Mouse (Mus musculus): Measurements from ENCODE around the gene Dscam. TPM values are rescaled to one million over a fixed set of nuclear protein-coding genes. Genes with fewer than 3 reads are reported as not detected.

The Dscam gene
- polyA plus RNA-seq, 1 experiment from 2014 or later, result 0.11 TPM

DNA sequence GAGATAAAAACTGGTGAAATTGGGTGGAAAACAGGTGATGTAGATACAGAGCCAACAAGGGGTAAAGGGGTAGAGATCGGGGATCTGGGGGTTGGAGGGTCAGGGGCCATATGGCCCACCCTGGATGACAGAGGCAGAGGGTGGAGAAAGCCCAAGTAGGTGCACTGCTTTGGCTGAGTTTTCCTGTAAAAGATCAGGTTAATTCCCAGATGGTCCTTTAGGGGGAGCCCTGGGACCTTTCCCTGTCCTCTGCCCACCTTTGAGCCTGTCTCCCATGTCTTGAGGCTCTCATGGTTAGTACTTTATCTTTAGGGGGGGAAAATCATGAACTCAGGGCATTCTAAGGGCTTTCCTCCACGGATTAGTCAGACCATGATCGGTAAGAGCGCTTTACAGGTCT, 318.2 kb downstream of the Dscam start:
- Histone ChIP-seq H3K4me1 (no peaks in the 10 kb centered on the region), H3K4me2 (no peak overlapping the region), H3K4me3 (no peak overlapping the region), H3K9me3 (no peaks in the 10 kb centered on the region), H3K27ac (no peak overlapping the region), H3K27me3 (no peaks in the 10 kb centered on the region), H3K36me3 (no peaks in the 10 kb centered on the region), H3K9ac (no peak overlapping the region)
- WGBS, result 21% methylated on average over 4 of the region's 4 CpGs
- ATAC-seq (ENCODE audit: insufficient number of reproducible peaks, insufficient read depth, low FRiP score, low TSS enrichment, low read depth), result no peak

DNA sequence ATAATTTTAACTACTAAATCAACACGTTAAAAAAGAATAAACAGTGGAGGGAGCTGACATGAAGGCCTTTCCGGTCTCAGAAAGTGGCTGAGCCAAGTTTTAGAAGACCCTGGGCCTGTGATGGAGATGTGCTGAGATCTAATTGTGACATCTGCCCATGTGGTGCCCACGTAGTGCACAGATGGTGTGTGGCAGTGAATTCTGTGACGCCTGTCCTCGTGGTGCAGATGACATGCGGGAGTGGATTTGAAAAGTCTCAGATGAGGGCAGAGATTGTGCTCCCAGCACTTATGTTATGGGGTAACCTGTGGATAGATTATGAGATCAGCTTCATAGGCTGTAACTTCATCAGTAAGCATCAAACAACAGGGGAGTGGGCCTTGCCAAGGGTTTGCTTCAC, 321.6 kb downstream of the Dscam start:
- WGBS, result 83% methylated on average over 6 of the region's 6 CpGs
- ATAC-seq (ENCODE audit: insufficient number of reproducible peaks, insufficient read depth, low FRiP score, low TSS enrichment, low read depth), result no peak
- no peaks in the 10 kb centered on the region for H3K36me3 ChIP-seq
- no peaks in the 10 kb centered on the region for H3K4me1 ChIP-seq
- H3K4me3 ChIP-seq, result no peak overlapping the region
- H3K9ac ChIP-seq, result no peak overlapping the region
- H3K9me3 ChIP-seq, result no peaks in the 10 kb centered on the region
- no peaks in the 10 kb centered on the region for H3K27me3 ChIP-seq
- no peak overlapping the region for H3K27ac ChIP-seq
- no peak overlapping the region for H3K4me2 ChIP-seq

DNA sequence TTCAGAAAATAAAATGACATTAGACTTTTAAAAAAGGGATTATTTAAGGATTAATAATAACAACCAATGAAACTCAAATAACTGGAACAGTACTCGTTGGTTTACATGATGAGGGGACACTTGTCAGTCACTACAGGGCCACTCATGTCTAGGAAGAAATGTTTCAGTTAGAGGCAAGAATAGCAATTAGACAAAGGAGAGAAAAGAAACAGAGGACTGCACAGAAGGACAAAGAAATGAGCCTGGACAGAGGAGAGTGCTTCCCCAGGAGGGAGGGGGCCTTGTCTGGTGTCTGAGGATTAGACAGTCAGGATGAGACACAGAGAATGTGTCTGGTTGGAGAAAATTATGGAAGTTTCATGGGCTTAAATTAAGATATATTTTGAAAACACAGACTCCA, 324.0 kb downstream of the Dscam start:
- Histone ChIP-seq H3K9ac (no peak overlapping the region), H3K9me3 (no peaks in the 10 kb centered on the region), H3K36me3 (no peaks in the 10 kb centered on the region), H3K4me2 (no peak overlapping the region), H3K27me3 (no peaks in the 10 kb centered on the region), H3K4me1 (no peaks in the 10 kb centered on the region), H3K27ac (no peak overlapping the region), H3K4me3 (no peak overlapping the region)
- 44% methylated on average over 1 of the region's 1 CpGs for WGBS
- ATAC-seq (ENCODE audit: insufficient number of reproducible peaks, insufficient read depth, low FRiP score, low TSS enrichment, low read depth), result no peak

DNA sequence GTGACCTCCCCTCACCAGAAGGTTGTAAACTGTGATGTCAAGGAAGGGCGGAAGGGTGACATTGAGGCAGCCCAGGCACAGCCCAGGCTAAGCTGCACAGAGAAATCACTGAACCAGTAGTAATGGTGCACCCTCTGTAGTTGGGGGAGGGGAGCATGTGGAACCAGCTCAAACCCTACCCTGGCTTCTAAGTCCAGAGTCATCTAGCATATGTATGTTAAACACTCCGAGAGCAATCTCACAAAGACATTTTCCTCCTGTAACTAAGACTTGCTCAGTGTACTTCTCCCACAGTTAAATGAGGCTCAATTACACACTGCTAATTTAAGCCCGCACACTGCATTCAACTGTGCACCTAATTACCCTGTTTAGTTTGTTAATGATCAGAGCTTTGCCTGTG, 324.4 kb downstream of the Dscam start:
- H3K9me3 ChIP-seq, result no peaks in the 10 kb centered on the region
- H3K27me3 ChIP-seq, result no peaks in the 10 kb centered on the region
- H3K4me3 ChIP-seq, result no peak overlapping the region
- H3K4me2 ChIP-seq, result no peak overlapping the region
- no peak overlapping the region for H3K27ac ChIP-seq
- 57% methylated on average over 3 of the region's 3 CpGs for WGBS
- no peaks in the 10 kb centered on the region for H3K4me1 ChIP-seq
- H3K36me3 ChIP-seq, result no peaks in the 10 kb centered on the region
- no peak for ATAC-seq (ENCODE audit: insufficient number of reproducible peaks, insufficient read depth, low FRiP score, low TSS enrichment, low read depth)
- no peak overlapping the region for H3K9ac ChIP-seq

DNA sequence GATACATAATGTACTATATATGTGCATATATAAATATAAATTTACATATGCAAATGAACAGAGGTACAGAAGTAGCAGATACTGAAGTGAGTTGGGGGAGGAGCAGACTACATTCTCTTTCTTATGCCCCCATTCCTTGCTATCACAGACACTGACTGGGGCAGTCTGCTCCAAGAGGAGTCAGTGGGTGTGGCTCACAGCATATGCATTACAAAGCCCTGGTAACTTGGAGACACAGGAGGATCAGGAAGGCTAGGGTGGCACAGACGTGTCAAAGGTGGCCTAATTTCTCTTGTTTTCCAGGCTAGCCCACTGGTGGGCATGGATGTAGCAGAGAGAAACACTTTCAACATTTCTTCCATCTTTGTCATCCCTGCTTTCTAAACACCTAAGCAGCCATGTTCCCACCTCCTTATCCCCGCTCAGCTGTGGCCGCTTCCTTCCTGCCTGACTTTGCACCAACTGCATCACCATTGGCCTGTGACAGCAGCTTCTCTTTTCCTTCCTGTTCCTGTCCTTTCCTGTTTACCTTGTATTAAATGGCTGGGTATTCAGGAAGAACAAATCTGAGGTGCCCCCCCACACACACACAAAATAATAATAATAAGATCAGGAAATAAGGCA, 325.0 kb downstream of the Dscam start:
- Histone ChIP-seq H3K27me3 (no peaks in the 10 kb centered on the region), H3K4me1 (no peaks in the 10 kb centered on the region), H3K4me2 (no peak overlapping the region), H3K4me3 (no peak overlapping the region), H3K36me3 (no peaks in the 10 kb centered on the region), H3K27ac (no peak overlapping the region), H3K9me3 (no peaks in the 10 kb centered on the region), H3K9ac (no peak overlapping the region)
- 72% methylated on average over 3 of the region's 3 CpGs for WGBS
- no peak for ATAC-seq (ENCODE audit: insufficient number of reproducible peaks, insufficient read depth, low FRiP score, low TSS enrichment, low read depth)

DNA sequence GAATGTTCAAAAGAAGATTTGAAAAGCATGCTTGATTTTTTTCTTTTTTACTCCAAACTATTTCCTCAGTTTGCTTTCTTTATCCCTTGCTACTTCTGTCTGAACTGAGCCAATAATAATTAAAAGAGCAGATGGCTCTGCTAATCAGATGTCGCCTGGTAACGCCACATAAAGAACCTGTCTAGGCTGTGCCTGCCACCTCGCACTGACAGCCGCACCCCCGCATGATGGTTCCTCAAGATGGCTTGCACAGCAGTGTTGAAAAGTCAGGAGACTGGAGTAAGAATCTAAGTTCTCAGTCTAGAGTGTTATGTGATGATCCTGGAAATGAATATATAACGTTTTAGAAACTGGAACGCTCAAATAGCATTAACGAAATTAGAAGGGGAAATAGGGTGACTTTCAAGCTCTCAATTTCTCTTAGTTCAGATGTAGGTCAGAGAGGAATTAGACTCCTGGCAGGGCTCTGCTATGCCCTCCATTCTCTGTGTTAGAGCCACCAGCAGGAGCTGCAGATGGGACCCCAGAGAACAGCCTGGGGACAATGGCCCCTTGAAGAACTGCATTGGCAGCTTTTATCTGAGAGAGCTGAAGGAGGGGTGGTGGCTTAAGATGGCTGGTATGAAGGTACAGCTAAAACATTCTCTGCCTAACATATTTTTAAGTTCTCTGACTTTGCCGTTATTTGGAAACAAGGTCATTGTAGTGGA, 326.7 kb downstream of the Dscam start:
- no peaks in the 10 kb centered on the region for H3K9me3 ChIP-seq
- H3K4me3 ChIP-seq, result no peak overlapping the region
- no peaks in the 10 kb centered on the region for H3K36me3 ChIP-seq
- no peaks in the 10 kb centered on the region for H3K27me3 ChIP-seq
- no peak for ATAC-seq (ENCODE audit: insufficient number of reproducible peaks, insufficient read depth, low FRiP score, low TSS enrichment, low read depth)
- WGBS, result 75% methylated on average over 9 of the region's 9 CpGs
- no peak overlapping the region for H3K4me2 ChIP-seq
- no peak overlapping the region for H3K27ac ChIP-seq
- no peaks in the 10 kb centered on the region for H3K4me1 ChIP-seq
- H3K9ac ChIP-seq, result no peak overlapping the region

DNA sequence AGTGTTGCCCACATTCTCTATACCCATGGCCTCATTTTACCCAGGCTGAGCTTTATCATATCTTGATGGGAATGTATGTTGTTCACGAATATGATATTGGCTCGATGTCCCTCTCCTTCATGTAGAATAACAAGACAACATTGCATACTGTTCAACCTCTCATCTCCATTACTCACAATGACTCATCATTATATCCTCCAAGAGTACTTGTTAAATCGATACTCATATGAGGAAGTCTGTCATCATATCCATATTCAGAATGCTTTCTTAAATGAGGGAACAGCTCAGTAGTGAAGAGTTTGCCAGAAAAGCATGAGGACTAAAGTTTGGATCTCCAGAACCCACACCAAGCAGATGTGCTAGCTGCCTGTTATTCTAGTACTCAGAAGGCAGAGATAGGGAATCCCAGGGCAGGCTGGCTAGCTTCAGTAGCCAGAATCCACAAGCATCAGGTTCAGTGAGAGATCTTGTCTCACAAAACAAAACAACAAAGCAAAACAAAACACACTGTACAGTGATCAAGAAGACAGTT, 327.7 kb downstream of the Dscam start:
- no peak overlapping the region for H3K4me3 ChIP-seq
- no peaks in the 10 kb centered on the region for H3K4me1 ChIP-seq
- no peak for ATAC-seq (ENCODE audit: insufficient number of reproducible peaks, insufficient read depth, low FRiP score, low TSS enrichment, low read depth)
- no peak overlapping the region for H3K4me2 ChIP-seq
- H3K27ac ChIP-seq, result no peak overlapping the region
- no peaks in the 10 kb centered on the region for H3K9me3 ChIP-seq
- WGBS, result 88% methylated on average over 3 of the region's 3 CpGs
- H3K36me3 ChIP-seq, result no peaks in the 10 kb centered on the region
- H3K9ac ChIP-seq, result no peak overlapping the region
- no peaks in the 10 kb centered on the region for H3K27me3 ChIP-seq

DNA sequence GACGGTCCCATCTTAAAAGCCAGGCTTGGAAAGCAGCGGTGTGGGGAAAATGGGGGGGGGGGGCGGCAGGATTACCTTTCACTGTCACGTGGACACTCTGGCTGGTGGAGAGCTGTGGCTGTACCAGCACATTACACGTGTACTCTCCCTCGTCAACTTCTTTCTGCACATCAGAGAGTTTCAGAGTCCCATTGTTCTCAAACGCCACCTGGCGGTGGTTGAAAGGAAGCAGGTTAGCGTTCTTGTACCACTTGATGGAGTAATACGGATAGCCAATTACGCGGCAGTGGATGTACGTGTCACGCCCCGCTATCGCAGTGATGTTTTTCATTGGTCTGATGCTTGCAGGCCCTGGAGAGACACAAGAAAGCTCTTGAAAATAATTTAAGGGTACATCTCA, 350.9 kb downstream of the Dscam start:
- H3K9ac ChIP-seq, result no peak overlapping the region
- no peak overlapping the region for H3K4me3 ChIP-seq
- H3K4me1 ChIP-seq, result no peaks in the 10 kb centered on the region
- no peak overlapping the region for H3K4me2 ChIP-seq
- no peaks in the 10 kb centered on the region for H3K9me3 ChIP-seq
- 0 out of 2 replicates have a peak, but pooled peaks have one; percentile 59 for ATAC-seq (ENCODE audit: insufficient number of reproducible peaks, insufficient read depth, low FRiP score, low TSS enrichment, low read depth)
- H3K27ac ChIP-seq, result no peak overlapping the region
- H3K36me3 ChIP-seq, result no peaks in the 10 kb centered on the region
- 21% methylated on average over 16 of the region's 16 CpGs for WGBS
- H3K27me3 ChIP-seq, result no peaks in the 10 kb centered on the region

DNA sequence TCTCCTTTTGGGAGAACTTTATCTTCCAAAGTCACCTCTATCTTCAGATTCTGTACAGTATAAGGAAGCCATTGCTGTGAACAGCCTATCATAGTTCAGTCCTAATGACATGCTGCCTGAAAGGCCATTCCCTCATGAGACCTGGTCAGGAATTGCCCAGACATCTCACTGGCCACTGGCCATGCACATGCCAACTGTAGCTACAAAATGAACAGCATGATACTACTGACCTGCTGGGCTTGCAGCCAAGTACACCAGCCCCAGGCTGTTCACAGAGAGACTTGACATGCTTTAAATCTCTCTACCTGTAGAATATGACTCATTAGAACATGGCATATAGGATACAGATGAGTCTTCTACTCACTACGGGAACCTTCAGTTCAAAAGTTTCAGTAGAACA, 364.3 kb downstream of the Dscam start:
- 67% methylated on average over 1 of the region's 1 CpGs for whole genome bisulfite sequencing
- H3K9ac ChIP-seq, result no peak overlapping the region

DNA sequence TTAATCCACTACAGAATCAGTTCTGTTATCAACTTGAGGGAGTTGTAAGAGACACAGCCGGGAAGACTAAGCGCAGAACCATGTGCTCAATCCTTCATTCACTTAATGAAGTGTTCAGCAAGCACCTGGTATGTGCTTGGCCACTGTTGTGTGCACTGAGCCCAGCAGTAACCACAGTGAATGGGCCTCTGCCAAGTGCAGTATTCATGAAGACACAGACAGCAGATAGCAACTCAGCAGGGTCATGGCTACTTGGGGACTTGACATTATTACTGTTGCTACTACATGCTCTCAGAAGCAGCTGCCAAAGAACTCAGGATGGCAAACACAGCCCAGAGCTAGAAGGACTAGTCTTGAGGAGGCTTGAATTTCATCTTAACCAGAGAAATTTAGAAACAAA, 367.9 kb downstream of the Dscam start:
- no peaks in the 10 kb centered on the region for H3K27me3 ChIP-seq
- peaks cover 6% of the 10 kb centered on the region for H3K4me1 ChIP-seq
- no peaks in the 10 kb centered on the region for H3K9me3 ChIP-seq
- no peak for ATAC-seq (ENCODE audit: insufficient number of reproducible peaks, insufficient read depth, low FRiP score, low TSS enrichment, low read depth)
- H3K27ac ChIP-seq, result no peak overlapping the region
- H3K4me3 ChIP-seq, result no peak overlapping the region
- 90% methylated on average over 2 of the region's 2 CpGs for WGBS
- no peak overlapping the region for H3K4me2 ChIP-seq
- no peak overlapping the region for H3K9ac ChIP-seq
- H3K36me3 ChIP-seq, result no peaks in the 10 kb centered on the region

More for the DNA sequence above, 364.3 kb downstream of the Dscam start:
- H3K4me1 ChIP-seq, result peaks cover 6% of the 10 kb centered on the region
- no peak overlapping the region for H3K4me2 ChIP-seq
- H3K9me3 ChIP-seq, result no peaks in the 10 kb centered on the region
- ATAC-seq (ENCODE audit: insufficient number of reproducible peaks, insufficient read depth, low FRiP score, low TSS enrichment, low read depth), result no peak
- no peak overlapping the region for H3K4me3 ChIP-seq
- no peak overlapping the region for H3K27ac ChIP-seq
- no peaks in the 10 kb centered on the region for H3K36me3 ChIP-seq
- H3K27me3 ChIP-seq, result no peaks in the 10 kb centered on the region

DNA sequence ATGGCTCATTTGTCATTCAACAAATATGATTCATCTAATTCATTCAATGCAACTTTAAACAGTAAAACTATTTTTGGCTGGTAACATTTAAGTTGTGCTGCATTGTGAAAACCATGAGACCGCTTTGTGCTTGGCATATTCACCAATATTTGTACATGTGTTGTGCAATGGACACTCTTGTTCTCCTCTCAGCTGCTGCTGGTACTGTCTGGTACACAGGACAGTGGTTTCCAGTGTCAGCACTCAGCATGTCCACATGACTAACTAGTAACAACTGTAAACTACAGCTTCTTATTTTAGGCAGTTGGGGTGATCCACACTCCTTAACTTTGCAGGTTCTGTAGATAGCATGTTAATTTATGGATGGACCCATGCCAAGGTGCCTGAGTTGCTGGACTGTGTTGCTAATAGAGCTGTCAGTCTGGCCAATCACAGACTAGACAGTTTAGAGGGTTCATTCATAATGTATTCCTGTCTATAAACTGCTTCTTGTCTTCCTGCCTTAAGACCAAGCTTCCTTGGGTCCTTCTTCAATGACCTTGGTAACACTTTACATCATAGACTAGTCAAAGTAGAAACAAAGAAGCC, 368.8 kb downstream of the Dscam start:
- no peak overlapping the region for H3K9ac ChIP-seq
- H3K27me3 ChIP-seq, result no peaks in the 10 kb centered on the region
- ATAC-seq (ENCODE audit: insufficient number of reproducible peaks, insufficient read depth, low FRiP score, low TSS enrichment, low read depth), result no peak
- H3K4me3 ChIP-seq, result no peak overlapping the region
- H3K4me2 ChIP-seq, result no peak overlapping the region
- H3K27ac ChIP-seq, result no peak overlapping the region
- 90% methylated on average over 1 of the region's 1 CpGs for WGBS
- H3K4me1 ChIP-seq, result no peaks in the 10 kb centered on the region
- no peaks in the 10 kb centered on the region for H3K9me3 ChIP-seq
- no peaks in the 10 kb centered on the region for H3K36me3 ChIP-seq

DNA sequence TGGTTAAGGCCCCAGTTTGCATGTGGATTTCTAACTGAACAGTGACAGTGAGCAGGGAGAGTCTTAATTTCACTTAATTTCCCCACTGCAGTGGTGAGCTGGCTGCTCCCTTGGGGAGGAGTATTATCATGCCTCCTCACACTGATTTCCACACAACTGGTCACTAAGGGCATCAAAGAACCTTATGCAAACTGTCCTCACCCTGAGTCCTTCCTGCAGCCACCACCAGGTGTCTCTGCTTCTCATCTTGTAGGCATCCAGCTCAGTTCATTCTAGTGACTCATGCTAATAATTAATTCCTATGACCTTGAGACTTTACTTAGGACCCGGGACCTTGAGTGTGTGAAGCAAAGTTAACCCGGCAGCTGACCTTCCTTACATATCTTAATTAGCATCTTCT, 375.1 kb downstream of the Dscam start:
- no peak overlapping the region for H3K4me3 ChIP-seq
- no peaks in the 10 kb centered on the region for H3K9me3 ChIP-seq
- no peak for ATAC-seq (ENCODE audit: insufficient number of reproducible peaks, insufficient read depth, low FRiP score, low TSS enrichment, low read depth)
- H3K27ac ChIP-seq, result no peak overlapping the region
- no peaks in the 10 kb centered on the region for H3K36me3 ChIP-seq
- H3K9ac ChIP-seq, result no peak overlapping the region
- H3K4me1 ChIP-seq, result no peaks in the 10 kb centered on the region
- H3K4me2 ChIP-seq, result no peak overlapping the region
- H3K27me3 ChIP-seq, result no peaks in the 10 kb centered on the region
- WGBS, result 44% methylated on average over 2 of the region's 2 CpGs

Measured in embryonic facial prominence, embryonic 13.5 days (tissue).